Mouse (Mus musculus) erythroblast, embryonic 14.5 days (primary cell): Measurements from ENCODE around the gene Edem3.

Experiments used
- GATA1 ChIP-seq: IDR thresholded peaks from 2 replicates; pipeline ENCODE4 v1.6.1; 2012; ENCODE audit warnings: low read length, inconsistent platforms, mixed read lengths
- TAL1 ChIP-seq: IDR thresholded peaks from 3 replicates; pipeline ENCODE4 v1.6.1; 2012; ENCODE audit warnings: low read length, inconsistent platforms, mixed read lengths

DNA sequence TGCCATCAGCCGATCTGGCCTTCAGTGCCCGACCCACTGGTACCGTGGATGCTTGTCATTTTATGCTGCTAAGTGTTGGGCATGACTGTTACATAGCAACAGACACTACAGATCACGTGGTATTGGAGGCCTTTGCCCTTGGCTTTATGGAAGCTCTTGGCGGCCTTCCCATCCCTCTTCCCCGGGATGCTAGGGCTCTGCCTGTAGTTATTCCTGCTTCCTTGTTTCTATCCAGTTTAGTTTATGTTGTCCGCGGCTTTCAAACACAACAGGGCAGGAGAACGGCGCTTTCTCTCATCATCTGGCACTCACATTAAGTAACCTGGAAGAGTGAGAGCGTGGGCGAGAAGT is 108.6 kb downstream of the Edem3 start:
- TF ChIP-seq TAL1 (no peak), GATA1 (no peak)
